Mouse (Mus musculus) ES-CJ7 (cell line): ENCODE measurements at regions not wholly inside any gene's neighbourhood (a gene's known extent, or its start where the extent isn't known, plus 50 kb on each side); places are given as distances from the start of the nearest gene placed in this dataset.

Experiments used
- DNase-seq: peaks from one replicate; pipeline ENCODE4 v3.0.0; 2011; ENCODE audit warnings: low read depth, low spot score

DNA sequence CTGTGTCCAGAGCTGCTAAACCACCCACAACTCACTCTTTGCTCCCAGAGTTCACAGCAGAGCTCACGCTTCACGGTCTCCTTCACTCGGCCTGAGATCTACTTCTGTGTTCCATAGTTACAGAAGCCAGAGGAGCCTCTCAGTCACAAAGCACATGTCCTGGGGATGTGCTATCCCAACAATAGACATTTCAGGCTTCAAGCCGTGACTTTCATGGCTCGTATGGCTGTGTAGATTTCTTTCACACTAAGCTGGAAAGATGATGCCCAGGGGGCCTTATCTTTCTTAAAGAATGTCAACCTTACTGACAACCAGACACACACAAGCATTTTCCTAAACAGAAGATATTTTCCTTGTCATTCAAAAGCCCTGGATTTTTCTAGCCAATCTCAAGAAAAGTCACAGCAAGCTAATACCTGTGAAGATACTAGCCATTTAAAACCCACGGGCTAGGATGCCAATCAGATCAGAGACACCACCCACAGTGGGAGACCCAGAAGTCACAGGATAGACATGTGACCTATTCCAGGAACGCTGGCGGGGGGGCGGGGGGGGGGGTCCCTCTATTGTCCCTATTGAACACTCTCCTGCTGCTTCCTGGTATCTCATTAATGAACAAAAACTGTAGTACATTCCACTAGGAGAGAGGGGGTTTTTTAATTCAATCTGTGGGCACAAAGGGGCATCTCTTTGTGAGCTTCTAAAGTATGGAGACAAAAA lies 98.8 kb upstream of the Mapk10 start:
- peak; percentile 6 for DNase-seq

DNA sequence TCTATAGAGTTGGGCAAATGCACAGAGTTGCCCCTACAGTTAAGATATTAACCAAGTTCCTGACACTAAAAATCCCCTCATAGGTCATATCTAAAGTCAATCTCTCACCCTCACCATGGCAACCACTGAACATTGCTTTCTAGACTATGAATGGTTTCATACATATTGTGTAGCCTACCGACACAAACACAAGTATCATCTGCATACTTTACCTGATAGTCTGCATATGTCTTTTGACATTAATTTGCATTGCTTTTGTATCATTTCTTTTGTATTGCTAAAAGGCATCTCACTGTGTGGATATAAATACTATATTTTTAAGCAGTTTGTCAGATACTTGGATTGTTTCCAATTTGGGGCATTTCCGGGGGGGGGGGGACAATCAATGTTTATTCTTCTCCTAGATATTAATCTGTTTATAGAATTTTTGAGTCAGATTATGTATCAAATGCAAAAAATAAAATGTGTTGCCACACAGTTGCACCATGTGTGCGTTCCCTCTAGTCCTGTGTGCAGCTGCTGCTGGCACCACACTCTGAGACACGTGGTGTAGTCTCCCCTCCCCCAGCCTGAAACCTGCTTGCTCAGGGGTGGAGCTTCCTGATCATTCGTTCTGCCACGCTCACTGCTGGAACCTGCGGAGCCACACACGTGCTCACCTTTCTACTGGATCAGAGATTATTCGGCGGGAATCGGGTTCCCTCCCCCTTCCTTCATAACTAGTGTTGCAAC lies 94.7 kb upstream of the Mapk10 start:
- DNase-seq: no peak

DNA sequence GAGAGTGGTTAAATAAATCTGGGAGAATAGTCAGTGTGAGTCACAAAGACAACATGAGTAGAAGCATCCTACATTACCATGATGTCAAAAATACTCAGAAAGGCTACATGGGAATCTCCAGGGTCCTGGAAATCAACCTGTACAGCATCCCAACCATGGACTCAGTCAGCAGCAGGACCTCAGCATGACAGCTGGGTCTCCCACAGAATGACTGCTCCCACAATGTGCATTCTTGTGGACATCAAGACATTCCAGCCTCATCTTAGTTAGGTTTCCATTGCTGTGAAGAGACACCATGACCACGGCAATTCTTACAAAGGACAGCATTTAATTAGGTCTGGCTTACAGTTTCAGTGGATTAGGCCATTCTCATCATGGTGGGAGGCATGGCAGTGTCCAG lies 93.8 kb upstream of the Mapk10 start:
- DNase-seq: no peak

DNA sequence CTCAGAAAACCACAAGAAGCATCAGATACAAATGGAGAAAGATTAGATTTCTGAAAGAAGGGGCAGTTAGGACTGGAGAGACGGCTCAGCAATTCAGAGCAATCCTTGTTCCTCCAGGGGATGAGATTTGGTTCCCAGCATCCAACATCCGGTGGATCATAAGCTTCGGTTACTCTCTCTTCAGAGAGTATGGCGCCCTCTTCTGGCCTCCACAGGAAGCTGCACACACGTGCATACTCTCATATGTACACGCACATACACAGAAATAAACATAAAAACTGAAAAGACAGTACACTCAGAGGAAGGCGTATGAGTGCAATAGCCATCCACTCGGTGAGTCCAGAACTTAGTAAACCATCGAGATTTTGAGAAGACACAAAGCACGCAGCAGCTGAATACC lies 91.6 kb upstream of the Mapk10 start:
- peak; percentile 27 for DNase-seq

DNA sequence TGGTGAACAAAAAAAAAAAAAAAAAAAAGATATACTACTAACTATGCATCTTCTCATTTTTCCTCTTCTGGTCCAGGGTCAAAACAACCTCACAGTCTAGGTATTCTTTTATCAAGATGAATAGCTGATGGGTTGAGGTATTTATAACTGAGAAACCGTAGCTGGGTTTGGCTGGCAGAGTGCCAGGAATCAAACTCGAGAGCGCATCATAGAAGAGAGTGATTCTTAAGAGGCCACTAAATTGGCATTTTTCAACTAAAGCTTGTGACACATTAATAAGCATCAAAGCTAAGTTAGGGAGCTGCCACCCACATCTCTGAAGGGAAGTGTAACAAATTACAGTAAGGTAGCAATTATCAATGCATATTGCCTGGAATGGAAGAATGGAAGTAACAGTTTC lies 90.2 kb upstream of the Mapk10 start:
- no peak for DNase-seq

DNA sequence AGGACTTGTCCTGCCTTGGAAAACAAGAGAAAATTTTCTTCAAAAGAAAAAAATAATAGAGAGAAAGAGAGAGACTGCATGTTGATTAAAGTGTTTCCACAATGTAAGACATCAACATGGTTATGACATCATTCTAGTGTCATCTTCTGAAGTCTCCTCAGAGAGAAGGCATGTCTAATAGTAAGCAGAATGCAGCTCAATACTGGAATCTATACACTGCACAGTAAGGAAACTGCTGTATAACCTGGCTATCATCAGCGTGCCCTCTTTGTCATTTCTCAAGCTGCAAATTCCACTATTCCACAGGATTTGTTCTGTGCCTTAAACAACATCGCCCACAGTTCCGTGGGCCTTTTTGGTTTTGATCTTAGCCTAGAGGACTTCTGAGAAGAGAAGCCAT lies 82.8 kb upstream of the Mapk10 start:
- no peak for DNase-seq

DNA sequence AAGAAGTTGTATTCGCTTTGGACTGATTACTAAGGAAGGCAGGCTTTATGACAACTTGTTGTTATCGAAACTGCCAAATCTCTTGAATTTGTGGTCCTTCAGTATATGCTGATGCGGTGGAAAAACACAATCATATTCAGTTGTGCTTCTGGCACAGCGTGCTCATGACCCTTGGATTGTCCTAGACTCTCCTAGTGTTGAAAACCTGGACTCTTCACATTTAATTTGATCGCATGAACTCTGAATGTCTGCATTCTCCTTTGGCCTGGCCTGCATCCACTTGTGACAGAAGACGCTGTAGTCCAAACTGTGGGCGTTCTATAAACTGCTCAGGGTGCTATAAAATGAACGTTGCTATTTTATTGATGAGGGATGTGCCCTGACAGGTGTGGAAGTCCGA lies 80.6 kb upstream of the Mapk10 start:
- DNase-seq: no peak

DNA sequence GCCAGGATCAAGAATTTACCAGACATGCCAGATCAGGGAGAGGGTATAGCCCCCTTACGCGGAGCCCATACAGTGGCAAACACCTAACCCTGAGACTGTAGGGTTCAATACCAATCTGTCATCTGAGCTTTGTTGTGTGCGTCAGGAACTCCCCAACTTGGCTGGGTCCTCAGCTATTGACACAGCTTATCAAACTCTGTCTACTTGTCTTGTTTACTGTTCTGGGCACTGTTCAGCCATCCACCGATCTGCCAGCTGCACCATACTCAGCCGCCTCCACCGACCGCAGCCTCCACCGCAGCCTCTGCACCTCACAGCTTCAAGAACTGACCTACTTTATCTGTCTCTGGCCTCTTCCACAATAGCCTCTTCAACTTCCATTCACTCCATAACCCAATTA lies 80.1 kb upstream of the Mapk10 start:
- DNase-seq: no peak

DNA sequence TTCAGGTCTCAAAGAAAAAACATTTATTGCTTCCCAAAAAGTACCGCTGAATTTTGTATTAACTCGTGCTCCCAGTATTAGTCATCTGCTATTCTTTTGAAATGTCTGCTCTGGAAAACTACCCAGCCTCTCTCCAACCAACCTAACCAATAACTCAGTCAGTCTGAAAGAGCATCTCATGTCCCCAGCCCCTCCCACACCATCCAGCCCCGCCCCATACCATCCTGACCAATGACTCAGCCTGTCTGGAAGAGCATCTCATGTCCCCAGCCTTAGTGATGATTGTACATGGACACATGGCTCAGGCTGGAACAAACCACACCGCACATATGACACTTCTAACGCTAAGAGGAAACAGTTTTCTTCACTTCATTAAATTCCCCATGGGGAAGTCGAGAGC lies 58.1 kb upstream of the Mapk10 start:
- DNase-seq: no peak

DNA sequence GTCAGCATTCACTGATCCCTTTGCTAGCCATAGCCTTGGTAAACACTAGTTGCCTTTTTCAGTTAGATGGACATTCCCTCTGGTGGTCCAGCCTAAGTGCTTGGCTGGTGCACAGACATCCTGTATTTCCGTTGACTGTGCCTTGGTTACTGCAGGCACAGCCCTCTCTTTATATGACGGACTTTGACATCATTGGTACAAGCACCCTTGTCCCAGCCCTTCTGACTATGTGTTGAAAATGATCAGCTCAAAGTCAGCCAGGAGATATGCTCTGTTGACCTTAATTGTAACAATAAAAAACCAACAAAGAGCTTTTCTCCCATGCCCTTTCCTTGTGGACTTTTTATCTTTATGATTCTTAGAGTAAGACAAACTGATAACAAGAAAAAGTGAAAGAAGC lies 53.8 kb upstream of the Mapk10 start:
- DNase-seq: no peak

DNA sequence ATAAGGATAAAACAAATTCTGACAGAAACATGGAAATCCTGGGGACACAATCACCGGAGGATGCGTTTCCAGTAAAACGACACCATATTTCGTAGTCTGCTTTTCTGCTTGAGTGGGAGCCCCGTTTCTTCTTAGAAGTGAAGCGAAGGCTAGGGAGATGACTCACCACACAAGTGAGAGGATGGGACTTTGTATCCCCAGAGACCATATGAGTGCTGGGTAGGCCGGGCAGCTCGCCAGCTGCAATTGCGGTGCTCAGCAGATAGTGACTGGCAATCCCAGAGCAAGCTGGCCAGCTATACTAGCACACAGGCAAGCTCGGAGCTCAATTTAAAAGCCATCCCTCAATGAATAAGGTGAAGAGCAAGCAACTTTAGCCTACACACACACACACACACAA lies 50.3 kb upstream of the Mapk10 start:
- DNase-seq: no peak
